Mouse (Mus musculus) mouse trophoblast stem cell (cell line): ENCODE results near the gene Scarb1.

ENCODE experiments used
- in situ Hi-C, 2 experiments: fragments of 300-500 bp; cut with MseI, MboI; formaldehyde crosslinking; loops; 2 replicates in 1 of 2; 3 replicates in 1 of 2; pipeline ENCODE4 v1.15.1; 2025

Scarb1 gene

DNA sequence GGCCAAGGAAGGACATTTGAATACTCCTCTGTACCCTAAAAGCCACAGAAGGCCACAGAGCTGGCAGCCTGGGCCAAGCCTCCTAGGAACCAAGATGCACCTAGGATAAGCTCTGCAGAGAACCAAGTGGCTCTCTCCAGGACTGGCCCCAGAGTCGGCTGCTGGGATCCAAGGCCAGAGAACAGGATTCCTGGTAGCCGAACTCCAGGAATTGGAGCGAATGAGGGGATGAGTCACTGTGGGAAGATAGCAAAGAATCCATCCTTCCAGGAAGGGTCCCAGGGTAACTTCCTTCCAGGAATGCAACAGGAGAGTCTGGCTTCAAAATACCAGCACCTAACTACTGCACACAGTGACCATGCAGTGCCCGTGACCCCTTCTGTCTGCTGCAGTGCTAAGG is 8.6 kb downstream of the Scarb1 start:
- in situ Hi-C loops = no loop called here

DNA sequence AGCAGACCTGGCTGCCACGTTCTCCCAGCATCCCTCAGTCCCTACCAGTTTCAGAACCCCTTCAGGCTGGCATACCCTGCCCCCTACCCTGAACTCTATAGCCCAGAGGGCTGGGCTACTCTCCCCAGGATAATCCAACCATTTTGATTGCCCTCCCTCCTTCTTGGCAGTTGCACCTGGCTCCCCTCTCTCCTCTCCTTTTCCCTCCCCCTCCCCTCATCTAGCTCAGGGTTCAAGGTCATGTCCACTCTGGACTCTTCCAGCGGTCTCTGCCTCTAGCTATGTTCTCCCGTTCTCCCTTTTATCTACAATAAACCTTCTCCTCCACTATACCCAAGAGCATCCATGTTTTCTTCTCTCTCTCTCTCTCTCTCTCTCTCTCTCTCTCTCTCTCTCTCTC is 9.1 kb downstream of the Scarb1 start:
- in situ Hi-C loops = no loop called here

DNA sequence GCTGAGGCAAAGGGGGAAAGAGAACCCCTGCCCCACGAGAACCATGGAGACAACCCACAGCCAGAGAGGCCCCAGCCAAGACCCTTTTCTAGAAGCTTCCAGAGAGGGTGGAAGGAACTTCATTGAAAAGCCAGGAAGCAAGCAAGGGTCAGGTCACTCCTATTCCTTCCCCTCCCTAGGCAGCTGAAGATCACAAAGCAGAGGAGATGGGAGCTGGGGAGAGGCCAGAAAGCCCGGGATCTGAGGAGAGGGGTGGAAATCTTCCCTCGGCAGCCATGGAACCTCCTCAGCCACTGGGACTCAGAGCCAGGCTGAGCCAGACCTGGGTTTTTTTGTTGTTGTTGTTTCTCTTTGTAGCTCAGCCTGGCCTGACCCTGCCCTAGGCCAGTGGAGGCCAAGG is 9.8 kb downstream of the Scarb1 start:
- in situ Hi-C loops = no loop called here

DNA sequence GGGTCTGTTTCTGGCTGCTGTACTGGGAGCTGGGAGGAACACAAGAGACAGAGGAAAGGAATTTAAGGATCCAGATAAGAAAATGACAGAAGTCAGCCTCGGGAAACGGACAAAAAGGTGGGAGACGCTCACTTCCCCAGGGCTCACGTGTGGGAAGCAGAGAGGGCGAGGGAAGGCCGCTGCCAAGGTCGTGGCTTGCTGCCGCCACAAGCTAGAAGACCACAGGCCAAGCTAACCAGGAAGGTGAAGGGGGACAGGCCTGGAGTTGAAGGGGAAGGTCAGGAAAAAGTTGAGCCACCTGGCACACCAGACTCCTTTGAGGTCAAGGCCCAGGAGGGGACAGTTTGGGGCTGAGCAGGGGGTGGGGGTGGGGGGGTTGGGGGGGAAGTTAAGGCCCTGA is 10.2 kb downstream of the Scarb1 start:
- in situ Hi-C loops = no loop called here

DNA sequence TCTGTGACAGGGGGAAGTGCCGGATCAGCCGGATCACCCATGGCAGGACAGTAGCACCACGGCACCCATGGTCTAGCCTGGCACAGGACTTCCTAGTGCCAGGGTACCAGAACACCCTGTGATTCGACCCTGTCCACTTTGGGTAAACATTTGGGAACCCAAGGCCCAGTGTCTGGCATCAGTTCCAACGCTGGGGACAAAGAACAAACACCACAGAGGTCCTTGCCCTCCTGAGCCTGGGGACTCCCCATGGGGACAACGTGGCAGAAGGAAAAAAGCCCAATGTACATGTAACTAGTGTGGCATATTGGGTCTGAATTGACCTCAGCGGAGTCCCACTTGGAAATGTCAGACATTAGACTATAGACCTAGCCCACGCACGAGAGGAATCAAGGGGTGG is 10.7 kb downstream of the Scarb1 start:
- in situ Hi-C loops = no loop called here

DNA sequence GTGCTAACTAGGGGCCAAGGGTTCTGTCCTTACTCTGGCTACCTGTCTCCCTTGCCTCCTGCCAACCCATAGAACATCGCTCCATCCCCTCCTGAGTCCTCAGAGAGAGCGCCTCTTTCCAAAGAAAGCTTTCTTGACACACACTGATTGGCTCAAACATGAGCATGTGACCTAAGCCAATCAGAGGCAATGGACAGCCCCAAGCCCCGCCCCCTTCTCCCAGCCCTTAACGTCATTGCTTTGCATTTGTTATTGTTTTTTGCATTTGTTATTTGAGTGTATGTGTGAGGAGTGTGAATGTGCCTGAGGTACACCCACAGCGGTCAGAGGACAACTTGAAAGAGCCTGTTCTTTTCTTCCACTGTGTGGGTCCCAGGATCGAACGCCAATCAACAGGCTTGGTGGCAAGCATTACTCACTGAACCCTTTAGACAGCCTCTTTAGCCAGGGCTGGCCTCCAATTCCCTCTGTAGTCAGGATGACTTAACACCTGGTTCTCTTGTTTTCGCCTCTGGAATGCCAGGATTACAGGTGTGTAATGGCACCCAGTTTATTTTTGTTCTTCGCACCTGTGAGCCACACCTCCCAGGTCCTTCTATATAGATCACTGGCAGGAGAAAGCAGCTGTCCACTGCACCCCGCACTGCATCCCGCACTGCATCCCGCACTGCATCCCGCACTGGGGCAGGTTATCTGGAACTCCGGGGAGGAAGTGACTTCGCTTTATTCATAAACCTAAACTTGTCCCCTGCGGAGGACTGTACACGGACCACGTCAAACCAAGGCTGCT is 13.1 kb downstream of the Scarb1 start:
- in situ Hi-C loops = no loop called here

DNA sequence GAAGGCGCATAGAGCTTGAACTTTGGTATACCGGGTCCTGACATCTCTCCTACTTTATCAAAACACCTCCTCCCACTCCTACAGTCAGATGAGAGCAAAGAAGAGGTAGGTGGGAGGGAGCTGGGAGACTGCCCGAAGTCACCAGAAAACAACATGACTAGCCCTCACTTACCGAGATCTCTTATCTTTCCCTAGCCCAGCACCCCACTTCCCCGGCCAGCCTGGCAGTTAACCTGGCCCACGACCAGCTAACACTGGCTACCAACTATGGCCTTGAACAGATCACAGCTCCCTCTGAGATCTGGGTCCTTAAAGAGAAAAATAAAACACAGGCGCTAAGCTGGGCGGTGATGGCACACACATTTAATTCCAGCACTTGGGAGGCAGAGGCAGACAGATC is 14.5 kb downstream of the Scarb1 start:
- in situ Hi-C loops = no loop called here

DNA sequence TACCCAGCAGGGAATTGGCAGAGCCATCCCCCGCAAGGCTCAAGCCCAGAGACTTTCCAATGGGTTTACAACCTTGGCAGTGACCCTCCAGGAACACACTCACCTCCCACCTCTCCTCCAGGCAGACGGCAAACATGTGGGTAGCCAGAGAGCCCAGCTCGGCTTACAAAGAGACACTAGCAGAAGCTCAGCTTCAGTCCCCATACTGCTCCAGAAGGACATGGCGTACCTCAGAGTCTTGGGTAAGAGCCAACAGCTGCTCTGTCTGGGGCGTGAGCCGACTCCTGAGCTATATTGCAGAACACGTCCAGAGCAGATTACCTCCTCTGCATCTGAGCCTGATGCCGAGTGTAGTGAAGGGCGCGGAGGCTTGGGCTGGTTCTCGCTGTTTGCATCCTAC is 15.0 kb downstream of the Scarb1 start:
- in situ Hi-C loops = no loop called here

DNA sequence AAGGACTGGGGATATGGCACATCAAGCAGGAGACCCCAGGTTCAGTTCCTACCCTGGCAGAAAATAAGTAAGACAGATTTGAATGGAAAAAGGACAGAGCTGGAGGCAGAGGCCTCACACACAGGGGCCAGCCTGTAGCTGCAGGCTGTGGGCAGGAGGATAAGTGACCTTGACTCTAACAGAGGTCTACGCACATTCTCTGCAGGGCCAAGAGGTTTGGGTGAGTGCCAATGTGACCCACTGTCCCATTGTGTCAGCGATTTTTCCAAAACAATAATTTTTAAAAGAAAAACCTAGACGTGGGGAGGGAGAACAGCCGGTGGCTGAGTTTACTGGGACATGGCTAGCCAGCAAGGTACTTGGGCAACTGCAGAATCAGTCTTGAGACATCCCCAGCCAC is 15.6 kb downstream of the Scarb1 start:
- in situ Hi-C loops = no loop called here

DNA sequence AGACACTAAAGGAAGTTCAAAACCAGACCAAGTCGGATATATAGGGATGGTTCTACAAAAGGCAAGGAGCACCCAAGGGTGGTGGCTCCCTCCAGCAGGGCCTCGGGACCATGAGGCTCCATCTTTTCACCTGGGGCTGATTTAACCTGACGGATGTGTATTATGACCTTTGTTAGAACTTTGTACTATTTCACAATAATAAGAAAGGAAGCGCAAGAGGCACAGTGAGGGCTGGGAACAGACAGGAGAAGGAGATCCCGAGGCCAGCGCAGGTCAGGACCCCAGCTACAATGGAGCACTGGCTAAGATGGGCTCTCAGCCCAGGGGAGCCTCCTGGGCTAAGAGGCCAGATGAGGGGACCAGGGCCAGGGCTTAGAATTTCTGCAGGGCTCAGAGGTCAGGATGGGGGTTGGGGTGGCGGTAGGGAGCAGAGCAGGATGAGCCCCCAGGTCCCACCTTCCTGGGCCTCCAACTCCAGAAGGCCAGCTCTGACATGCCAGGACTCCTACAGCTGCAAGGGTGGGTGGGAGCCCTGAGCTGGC is 16.9 kb downstream of the Scarb1 start:
- in situ Hi-C loops = no loop called here

DNA sequence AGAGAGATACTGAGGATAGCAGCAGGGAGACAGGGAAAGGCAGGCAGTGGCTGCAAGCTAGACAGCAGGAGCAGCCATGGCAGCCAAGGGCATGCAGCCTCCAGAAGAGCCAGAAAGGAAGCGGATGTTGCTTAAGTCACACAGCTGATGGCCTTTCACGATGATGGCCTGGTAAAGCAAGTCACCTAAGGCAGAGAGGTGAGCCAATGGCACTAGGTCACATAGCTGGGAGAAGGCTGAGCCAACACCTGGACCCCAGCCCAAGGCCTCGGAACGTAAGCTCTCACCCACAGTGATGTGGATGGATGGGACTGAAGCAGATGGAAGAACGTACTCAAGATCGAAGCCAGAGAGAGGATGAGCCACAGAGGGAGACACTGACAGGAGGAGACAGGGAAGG is 17.8 kb downstream of the Scarb1 start:
- in situ Hi-C loops = no loop called here

DNA sequence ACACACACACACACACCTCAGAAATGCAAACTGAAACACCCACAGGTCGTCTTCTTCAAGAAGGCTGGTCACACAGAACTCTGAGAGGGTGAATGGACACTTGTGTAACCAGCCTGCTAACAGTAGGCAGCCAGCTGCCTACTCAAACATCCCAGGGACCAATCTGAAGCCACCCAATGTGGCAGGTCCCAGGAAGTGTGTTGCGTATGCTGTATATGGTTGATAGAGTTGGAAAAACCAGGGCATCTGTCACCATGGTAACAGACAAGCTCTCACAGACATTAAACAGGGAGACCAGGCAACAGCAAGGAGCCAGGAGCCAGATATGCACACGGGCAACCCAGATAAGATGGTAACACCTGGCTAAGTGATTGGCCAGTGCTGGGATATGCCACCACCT is 19.1 kb downstream of the Scarb1 start:
- in situ Hi-C loops = no loop called here

DNA sequence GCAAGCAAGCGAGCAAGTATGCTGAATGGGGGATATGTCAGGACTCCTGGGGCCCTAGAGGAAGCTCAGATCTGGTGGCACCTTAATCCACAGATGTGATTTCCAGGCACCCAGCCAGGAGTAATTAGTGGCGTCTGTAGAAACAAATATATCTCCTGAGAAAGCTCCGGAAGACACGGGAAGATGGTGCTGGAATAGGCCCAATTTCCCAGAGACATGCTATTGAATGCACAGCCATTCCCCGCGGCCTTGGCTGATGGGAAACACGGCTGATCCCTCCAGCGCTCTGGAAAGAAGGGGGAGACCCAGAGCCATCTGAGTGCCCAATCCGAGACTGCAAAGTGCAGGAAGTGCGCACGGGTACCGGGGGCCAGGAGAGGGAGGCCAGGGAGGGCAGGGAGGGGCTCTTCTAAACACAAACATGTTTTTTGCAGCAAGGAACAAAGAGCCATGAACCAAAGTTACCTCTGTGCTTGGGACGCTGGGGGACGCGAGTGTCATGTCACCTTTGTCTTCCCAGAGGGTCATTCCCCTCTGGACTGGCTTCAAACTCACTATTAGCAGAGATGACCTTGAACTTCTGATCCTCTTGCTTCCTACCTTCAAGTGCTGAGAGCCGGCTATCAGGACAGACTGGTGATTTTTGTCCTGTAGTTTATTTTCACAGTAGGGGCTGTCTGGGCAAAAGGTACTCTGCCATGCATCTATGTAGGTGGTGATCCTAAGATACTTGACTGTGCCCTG is 21.7 kb downstream of the Scarb1 start:
- in situ Hi-C loops = no loop called here

DNA sequence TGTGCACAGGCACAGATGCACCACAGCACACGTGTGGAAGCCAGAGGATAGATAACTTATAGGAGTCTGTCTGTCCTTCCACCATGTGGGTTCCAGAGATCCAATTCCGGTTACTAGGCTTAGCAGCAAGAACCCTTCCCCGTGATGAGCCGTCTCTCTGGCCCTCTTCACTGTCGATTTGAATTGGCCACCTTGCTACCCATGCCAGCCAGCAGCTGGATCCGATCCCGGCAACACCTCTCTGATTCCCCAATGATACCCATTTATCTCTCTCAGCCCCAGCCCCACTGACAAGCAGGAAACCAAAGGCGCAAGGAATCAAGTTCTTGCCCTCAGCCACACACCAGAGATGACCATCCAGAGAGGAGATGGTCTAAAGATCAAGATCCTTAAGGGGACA is 22.9 kb downstream of the Scarb1 start:
- in situ Hi-C loops = no loop called here

DNA sequence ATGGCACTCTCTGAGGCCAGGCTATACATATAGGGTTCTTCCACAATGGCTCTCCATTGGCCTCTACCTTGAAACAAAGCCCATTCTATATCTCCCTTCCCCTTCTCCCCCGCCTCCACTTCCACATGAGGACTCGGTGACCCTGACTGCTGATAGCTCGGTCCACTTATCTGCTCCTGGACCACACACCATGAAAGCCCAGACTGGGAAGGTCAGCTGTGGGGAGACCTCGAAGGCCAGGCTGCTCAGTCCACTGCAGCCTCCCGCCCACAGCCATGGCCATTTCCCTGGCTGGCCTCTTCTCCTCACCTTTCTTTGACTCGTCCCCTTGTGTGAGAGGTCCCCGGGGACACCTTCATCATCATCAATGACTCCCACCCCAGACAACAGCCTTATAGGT is 23.6 kb downstream of the Scarb1 start:
- in situ Hi-C loops = no loop called here

DNA sequence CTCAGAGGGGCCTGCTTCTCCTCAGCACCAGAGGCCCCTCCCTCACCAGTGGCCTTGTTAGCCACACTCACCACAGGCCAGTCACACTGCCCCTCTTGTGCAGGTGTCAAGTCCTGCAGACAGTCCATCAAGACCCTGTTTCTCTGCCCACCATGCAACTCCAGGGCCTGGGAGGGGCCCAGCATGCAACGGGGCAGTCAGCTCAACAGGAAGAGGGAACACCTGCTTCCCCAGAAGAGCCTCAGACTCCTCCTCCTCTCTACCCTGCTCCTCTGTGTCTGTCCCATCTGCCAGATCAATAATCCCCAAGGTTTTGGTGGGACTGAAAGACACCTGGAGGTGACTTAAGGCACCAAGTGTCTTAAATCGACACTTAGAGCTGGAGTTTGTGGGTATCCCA is 24.1 kb downstream of the Scarb1 start:
- in situ Hi-C loops = no loop called here

DNA sequence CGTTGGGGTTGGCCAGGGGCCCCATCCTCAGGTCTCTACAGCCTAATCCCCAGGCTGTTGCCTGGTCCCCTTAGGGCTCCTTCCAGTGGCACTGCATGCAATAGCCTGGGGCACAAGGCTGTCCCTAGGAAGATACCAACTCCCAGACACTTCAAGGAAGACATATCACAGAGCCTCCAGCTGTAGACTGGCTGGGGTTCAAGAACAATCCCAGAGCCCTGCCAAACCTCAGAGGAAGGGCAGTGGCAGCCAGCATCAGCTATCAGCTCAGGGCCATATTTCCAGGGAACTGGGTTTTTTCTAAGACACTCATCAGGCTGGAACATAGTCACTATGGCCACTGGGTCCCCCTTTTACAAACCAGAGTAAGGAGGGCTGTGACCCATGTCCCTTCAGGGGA is 25.8 kb downstream of the Scarb1 start:
- in situ Hi-C loops = no loop called here

DNA sequence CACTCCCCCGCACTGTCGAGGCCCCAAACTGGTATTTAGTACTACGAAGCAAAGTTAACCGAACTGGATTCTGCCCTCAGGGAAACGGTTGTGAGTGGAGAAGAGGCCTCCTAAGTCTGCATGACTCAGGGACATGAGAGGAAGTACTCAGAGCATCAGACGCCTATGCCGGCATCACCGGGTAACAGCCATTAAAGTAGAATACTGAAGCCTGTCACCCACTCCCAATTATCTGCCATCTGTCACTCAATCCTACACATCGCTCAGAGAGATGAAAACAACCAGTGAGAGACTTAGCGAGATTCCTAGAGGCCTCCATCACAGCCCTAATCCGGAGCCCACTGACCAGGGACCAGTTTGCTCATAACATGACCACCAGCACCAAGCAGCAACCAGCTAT is 26.9 kb downstream of the Scarb1 start:
- in situ Hi-C loops = no loop called here

DNA sequence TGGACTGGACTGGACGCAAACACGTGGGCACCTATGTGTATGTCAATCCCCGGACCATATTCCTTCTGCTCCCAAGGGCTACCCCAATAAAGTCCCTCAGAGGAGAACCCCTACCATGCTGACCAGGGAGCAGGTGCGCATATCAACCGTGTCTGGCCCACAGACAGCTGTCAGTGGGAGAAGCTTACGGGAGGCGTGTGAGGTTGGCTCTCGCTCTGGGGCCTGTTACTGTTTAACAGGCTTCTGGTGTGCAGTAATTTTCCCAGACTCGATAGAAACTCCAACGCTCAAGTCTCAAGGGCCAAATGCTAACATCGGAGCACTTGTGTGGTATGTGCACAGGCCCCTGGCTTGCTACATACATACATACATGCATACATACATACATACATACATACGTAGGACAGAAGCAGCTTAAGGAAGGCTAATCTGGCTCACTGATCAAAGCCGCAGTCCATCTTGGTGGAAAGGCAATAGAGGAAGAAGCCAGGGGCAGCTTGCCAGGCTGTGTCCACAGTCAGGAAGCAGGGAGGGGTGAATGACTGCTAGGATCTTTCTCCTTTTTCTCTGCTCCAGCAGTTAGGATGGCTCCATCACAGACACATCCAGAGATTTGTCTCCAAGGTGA is 27.8 kb downstream of the Scarb1 start:
- in situ Hi-C loops = no loop called here

DNA sequence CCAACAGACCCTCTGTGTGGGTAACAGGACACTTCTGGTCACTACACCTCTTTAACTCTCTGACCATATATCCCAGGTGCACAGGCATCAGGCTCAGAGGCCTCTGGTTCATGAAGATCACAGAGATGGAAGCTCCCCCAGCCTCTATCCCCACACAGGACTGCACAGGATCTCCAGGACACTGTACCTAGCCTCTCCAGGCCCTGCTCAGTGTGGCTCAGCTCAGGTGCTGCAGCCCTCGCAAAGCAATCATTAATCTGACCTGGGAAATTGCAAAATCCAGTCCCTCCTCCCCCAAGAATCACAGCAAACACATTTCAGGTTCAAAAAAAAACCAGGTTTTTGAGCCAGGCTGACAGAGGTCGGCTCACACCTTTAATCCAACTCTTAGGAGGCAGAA is 29.9 kb downstream of the Scarb1 start:
- in situ Hi-C loops = no loop called here

DNA sequence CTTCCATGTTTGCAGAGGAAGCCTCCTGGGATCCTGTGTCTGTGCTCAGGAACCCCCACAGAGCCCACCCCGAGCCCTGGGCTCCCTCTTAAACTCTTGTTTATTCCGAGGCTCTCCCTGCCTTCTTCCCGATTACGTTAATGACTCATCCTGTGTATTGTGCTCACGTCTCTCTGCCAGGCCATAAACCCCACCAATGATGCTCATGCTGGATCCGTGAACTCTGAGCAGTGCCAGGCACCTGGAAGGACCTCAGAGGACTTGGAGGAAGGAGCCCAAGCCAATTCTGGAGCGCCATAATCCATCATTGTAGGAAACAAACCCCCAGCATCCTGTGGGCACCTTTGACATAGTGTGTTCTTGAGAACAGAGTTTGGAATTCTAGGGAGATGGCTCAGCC is 31.7 kb downstream of the Scarb1 start:
- in situ Hi-C loops = no loop called here

DNA sequence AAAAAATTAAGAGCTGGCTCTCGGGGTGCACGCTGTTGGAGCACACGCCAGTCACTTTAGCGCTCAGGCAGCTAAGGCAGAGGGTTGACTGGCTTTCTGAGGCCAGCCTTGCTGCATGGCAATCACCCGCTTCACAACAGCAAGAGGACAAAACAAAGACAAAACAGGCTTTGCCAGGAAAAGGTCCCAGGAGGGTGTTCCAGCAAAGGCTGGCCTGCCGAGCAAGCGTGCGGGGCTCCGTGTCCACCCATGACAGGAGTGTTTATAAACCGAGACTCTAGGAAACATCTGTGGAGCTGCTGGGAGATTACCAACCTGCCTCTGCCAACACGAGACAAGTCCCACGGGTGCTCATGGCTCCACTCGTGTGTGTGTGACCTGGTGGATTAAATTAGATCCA is 34.1 kb downstream of the Scarb1 start:
- in situ Hi-C loops = no loop called here

DNA sequence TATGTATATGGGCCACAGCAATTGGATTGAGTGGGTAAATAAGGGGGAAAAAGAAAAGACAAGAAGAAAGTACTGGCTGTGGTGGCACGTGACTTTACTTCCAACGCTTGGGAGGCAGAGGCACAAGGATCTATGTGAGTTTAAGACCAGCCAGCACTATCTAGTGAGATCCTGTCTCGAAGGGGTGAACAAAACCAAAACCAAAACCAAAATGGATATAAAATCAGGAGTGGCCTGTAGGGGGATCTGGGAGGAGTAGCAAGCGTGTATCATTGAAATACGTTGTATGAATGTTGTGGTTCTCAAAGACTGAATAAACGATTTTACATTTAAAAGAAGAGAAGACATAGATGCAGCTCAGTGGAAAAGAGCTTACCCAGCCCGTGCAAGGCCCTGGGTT is 34.5 kb downstream of the Scarb1 start:
- in situ Hi-C loops = no loop called here
